Mouse (Mus musculus) right cerebral cortex, postnatal 25 days (tissue): ENCODE measurements at regions not wholly inside any gene's neighbourhood (a gene's known extent, or its start where the extent isn't known, plus 50 kb on each side); places are given as distances from the start of the nearest gene placed in this dataset.

Experiments used
- DNase-seq: peaks from one replicate; pipeline ENCODE4 v3.0.0; 2022

DNA sequence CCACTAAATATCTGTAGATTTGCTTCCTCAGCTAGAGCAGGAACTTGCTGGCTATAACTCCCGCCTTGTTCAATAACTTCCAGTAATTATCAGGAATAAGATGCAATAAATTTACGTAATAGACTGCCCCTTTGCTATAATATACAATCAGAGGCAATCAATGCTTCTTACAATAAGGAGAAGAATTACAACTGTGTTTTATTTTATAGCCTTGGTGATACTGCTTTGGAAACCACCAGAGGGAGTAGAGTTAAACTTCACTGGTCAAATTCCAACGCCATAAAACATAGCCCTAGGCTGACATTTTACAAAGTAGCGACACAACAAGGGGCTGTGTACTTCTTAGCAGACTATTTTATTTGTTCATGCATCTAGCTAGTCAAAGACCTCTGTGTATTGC, 95.7 kb downstream of the Tex13c1 start:
- no peak for DNase-seq

DNA sequence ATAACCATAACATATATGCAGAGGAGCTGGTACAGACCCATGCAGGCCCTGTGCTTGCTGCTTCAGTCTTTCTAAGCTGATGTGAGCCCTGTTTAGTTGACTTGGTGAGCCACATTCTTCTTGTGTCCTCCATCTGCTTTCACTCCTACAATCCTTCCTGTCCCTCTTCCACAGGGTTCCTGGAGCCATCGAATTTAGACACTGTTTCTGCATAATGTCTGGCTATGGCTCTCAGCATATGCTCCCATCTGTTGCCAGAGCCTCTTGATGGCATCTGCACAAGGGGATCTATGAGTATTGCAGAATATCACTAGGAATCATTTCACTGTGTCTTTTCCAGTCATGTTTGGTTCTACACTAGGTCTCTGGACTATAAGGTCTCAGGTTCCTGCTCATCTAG, 145.9 kb downstream of the Tex13c1 start:
- peak; percentile 5 for DNase-seq

DNA sequence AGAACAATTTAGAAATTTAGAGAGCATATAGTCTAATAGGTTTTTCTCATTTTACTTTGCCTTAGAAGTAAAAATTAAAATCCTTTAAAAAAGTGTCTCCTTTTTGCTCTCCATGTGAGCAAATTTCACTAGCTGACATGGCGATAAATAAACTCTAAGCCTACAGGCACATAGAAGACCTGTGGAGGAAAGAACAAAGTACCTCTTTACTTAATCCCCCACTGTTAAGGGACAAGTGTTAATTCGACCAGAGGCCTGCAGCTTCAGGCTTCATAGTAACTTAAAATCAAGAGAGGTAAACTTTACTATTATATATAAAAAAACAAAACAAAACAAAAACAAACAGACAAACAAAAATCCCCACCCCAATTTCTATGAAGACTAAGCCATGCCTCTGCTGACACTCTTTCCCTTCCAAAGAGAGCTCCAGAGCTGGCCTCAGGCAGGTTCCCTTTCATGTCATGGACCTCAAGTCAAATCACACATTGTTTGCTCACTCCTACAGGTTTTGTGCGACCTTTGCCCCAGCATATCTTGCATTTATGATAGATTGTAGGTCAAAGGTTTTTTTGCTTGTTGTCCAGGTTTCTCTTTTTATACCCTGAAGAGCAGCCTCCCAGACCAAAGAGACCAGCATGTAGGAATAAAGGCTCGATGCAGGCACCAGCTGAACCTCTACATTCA, 149.0 kb downstream of the Tex13c1 start:
- DNase-seq: no peak
